Mouse (Mus musculus): ENCODE measurements around the gene Gm5148. TPM values are rescaled to one million over a fixed set of nuclear protein-coding genes. Genes with fewer than 3 reads are reported as not detected.

Gm5148 gene
- polyA plus RNA-seq, 1 experiment = 9.5 TPM

GRCm38 (mm10) chr3:37724946-37725735 is 851 bp upstream of the Gm5148 start:
- 71% methylated on average over 6 of the region's 6 CpGs for WGBS
- no peak for DNase-seq

GRCm38 (mm10) chr3:37723662-37724170 is 574 bp downstream of the Gm5148 start:
- TF ChIP-seq CTCF (IDR thresholded peaks at IDR 0.05; ENCODE audit: insufficient read depth, low read length) = no peak
- TF ChIP-seq POLR2A (IDR thresholded peaks at IDR 0.05; ENCODE audit: borderline replicate concordance, extremely low read depth, low read depth, low read length) = peak; percentile 43; the same call in 1 of the 2 replicates
- WGBS = 22% methylated on average over 17 of the region's 17 CpGs
- Histone ChIP-seq H3K4me3 (replicated peaks; ENCODE audit: extremely low read depth, low read depth, low read length) (peak overlapping the region; percentile 31), H3K4me1 (ENCODE audit: control insufficient read depth, insufficient read depth, low read length) (peaks cover 4% of the 10 kb centered on the region)
- DNase-seq = no peak

More at GRCm38 (mm10) chr3:37724946-37725735, 851 bp upstream of the Gm5148 start:
- no peak for TF ChIP-seq POLR2A (IDR thresholded peaks at IDR 0.05; ENCODE audit: borderline replicate concordance, extremely low read depth, low read depth, low read length)
- TF ChIP-seq CTCF (IDR thresholded peaks at IDR 0.05; ENCODE audit: insufficient read depth, low read length) = no peak
- Histone ChIP-seq H3K4me3 (replicated peaks; ENCODE audit: extremely low read depth, low read depth, low read length) (no peak overlapping the region), H3K4me1 (ENCODE audit: control insufficient read depth, insufficient read depth, low read length) (peaks cover 11% of the 10 kb centered on the region)

- DNase-seq = peak; percentile 61
- TF ChIP-seq POLR2A (IDR thresholded peaks at IDR 0.05; ENCODE audit: borderline replicate concordance, extremely low read depth, low read depth, low read length) (peak; percentile 50; the same call in 1 of the 2 replicates), CTCF (IDR thresholded peaks at IDR 0.05; ENCODE audit: insufficient read depth, low read length) (no peak)
- Histone ChIP-seq H3K4me1 (ENCODE audit: control insufficient read depth, insufficient read depth, low read length) (no peaks in the 10 kb centered on the region; the same call in none of the 2 replicates), H3K4me3 (replicated peaks; ENCODE audit: extremely low read depth, low read depth, low read length) (no peak overlapping the region)
- WGBS = 50% methylated on average over 11 of the region's 11 CpGs
Observed at GRCm38 (mm10) chr3:37723061-37723521, 1.2 kb downstream of the Gm5148 start.

- no peak for TF ChIP-seq POLR2A (IDR thresholded peaks at IDR 0.05; ENCODE audit: borderline replicate concordance, extremely low read depth, low read depth, low read length)
- TF ChIP-seq CTCF (IDR thresholded peaks at IDR 0.05; ENCODE audit: insufficient read depth, low read length) = no peak
- Histone ChIP-seq H3K4me1 (ENCODE audit: control insufficient read depth, insufficient read depth, low read length) (no peaks in the 10 kb centered on the region; the same call in 1 of the 2 replicates), H3K4me3 (replicated peaks; ENCODE audit: extremely low read depth, low read depth, low read length) (no peak overlapping the region)
- peak; percentile 34 for DNase-seq
- WGBS = 66% methylated on average over 12 of the region's 12 CpGs
Observed at GRCm38 (mm10) chr3:37722487-37723060, 1.7 kb downstream of the Gm5148 start.

- DNase-seq = no peak
- no peaks in the 10 kb centered on the region for H3K4me1 ChIP-seq (ENCODE audit: control insufficient read depth, insufficient read depth, low read length)
- H3K4me3 ChIP-seq (replicated peaks; ENCODE audit: extremely low read depth, low read depth, low read length) = no peak overlapping the region
- 59% methylated on average over 2 of the region's 2 CpGs for WGBS
- TF ChIP-seq CTCF (IDR thresholded peaks at IDR 0.05; ENCODE audit: insufficient read depth, low read length) (no peak), POLR2A (IDR thresholded peaks at IDR 0.05; ENCODE audit: borderline replicate concordance, extremely low read depth, low read depth, low read length) (no peak)
Observed at GRCm38 (mm10) chr3:37716992-37717391, 7.3 kb downstream of the Gm5148 start.

- DNase-seq = no peak
- TF ChIP-seq POLR2A (IDR thresholded peaks at IDR 0.05; ENCODE audit: borderline replicate concordance, extremely low read depth, low read depth, low read length) = no peak
- TF ChIP-seq CTCF (IDR thresholded peaks at IDR 0.05; ENCODE audit: insufficient read depth, low read length) = no peak
- 75% methylated on average over 7 of the region's 7 CpGs for WGBS
- no peaks in the 10 kb centered on the region for H3K4me1 ChIP-seq (ENCODE audit: control insufficient read depth, insufficient read depth, low read length)
- no peak overlapping the region for H3K4me3 ChIP-seq (replicated peaks; ENCODE audit: extremely low read depth, low read depth, low read length)
Observed at GRCm38 (mm10) chr3:37715734-37716133, 8.6 kb downstream of the Gm5148 start.

- 44% methylated on average over 9 of the region's 9 CpGs for WGBS
- peak; percentile 59 for DNase-seq
- Histone ChIP-seq H3K4me3 (replicated peaks; ENCODE audit: extremely low read depth, low read depth, low read length) (no peak overlapping the region), H3K4me1 (ENCODE audit: control insufficient read depth, insufficient read depth, low read length) (no peaks in the 10 kb centered on the region)
- TF ChIP-seq POLR2A (IDR thresholded peaks at IDR 0.05; ENCODE audit: borderline replicate concordance, extremely low read depth, low read depth, low read length) (no peak), CTCF (IDR thresholded peaks at IDR 0.05; ENCODE audit: insufficient read depth, low read length) (no peak)
Observed at GRCm38 (mm10) chr3:37712501-37712900, 11.8 kb downstream of the Gm5148 start.

- Histone ChIP-seq H3K4me1 (ENCODE audit: control insufficient read depth, insufficient read depth, low read length) (no peaks in the 10 kb centered on the region), H3K4me3 (replicated peaks; ENCODE audit: extremely low read depth, low read depth, low read length) (no peak overlapping the region)
- WGBS = 68% methylated on average over 4 of the region's 4 CpGs
- TF ChIP-seq POLR2A (IDR thresholded peaks at IDR 0.05; ENCODE audit: borderline replicate concordance, extremely low read depth, low read depth, low read length) = no peak
- no peak for TF ChIP-seq CTCF (IDR thresholded peaks at IDR 0.05; ENCODE audit: insufficient read depth, low read length)
- DNase-seq = no peak
Observed at GRCm38 (mm10) chr3:37711639-37712038, 12.7 kb downstream of the Gm5148 start.

GRCm38 (mm10) chr3:37707801-37708200 is 16.5 kb downstream of the Gm5148 start:
- H3K4me3 ChIP-seq (replicated peaks; ENCODE audit: extremely low read depth, low read depth, low read length) = no peak overlapping the region
- peaks cover 8% of the 10 kb centered on the region for H3K4me1 ChIP-seq (ENCODE audit: control insufficient read depth, insufficient read depth, low read length)
- no peak for DNase-seq
- 89% methylated on average over 6 of the region's 6 CpGs for WGBS
- TF ChIP-seq CTCF (IDR thresholded peaks at IDR 0.05; ENCODE audit: insufficient read depth, low read length) = no peak

Measured in lung, adult 2 months (tissue).